Mouse (Mus musculus) retina, postnatal 7 days (tissue): ENCODE measurements at regions not wholly inside any gene's neighbourhood (a gene's known extent, or its start where the extent isn't known, plus 50 kb on each side); places are given as distances from the start of the nearest gene placed in this dataset.

Experiments used
- DNase-seq: peaks from one replicate; pipeline ENCODE4 v3.0.0-alpha.2; 2012; ENCODE audit warnings: low read depth, low spot score

DNA sequence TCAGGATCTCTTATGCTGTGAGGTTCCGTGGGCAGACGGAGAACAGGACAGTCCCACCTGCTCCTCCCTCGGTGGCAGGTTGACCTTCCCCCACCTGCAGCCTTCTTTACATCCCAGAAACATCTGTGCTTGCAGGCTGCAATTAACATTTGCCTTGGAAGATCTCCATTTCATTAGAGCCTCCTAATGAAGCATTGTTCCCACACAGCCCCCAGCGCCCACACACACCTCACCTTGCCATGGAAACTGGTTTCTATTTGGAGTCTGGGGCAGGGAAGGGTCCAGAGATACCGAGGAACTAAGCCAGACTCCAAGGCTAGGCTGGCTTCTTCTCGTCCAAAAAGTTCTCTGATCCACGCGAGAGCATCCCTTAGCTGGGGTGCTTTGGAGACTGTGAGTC, 56.6 kb upstream of the Rpl38 start:
- no peak for DNase-seq

GRCm38 (mm10) chr11:114608009-114608408, 60.3 kb upstream of the Rpl38 start:
- no peak for DNase-seq

DNA sequence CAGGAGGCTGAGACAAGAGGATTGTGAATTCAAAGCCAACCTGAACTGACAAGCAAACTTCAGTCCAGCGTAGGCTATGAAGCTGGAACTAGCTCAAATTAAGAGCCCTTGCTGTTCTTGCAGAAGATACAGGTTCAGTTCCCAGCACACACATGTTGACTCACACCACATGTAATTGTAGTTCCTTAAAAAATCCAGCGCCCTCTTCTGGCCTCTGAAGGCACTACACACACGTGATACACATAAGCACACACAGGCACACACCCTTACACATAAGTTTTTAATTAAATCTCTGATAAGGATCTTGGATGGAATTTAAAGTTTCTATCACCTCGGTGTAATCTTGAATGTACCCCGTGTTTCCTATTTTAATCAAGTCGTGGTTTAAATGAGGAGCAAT, 65.2 kb upstream of the Rpl38 start:
- DNase-seq: no peak

GRCm38 (mm10) chr11:114597225-114597624, 71.1 kb upstream of the Rpl38 start:
- DNase-seq: no peak

DNA sequence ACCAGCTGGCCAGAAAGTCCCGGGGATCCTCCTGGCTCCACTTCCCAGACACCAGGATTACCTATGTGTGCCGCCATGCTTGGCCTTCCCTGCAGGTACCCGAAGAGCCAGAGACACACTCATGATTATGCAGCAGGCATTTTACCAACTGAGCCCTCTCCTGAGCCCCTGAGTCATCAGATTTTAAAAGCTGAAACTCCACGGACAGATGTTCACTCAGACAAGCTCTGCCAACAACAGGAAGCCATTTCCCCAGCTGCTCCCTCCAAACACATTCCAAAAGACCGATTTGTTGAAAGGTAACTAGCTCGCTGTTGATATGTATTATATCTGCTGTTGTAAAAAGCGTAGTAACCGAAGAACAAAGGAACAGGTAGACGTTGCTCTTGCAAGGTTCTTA, 75.4 kb upstream of the Rpl38 start:
- DNase-seq: no peak

- DNase-seq: no peak
Measured at GRCm38 (mm10) chr11:114588554-114588953, 79.8 kb upstream of the Rpl38 start.

DNA sequence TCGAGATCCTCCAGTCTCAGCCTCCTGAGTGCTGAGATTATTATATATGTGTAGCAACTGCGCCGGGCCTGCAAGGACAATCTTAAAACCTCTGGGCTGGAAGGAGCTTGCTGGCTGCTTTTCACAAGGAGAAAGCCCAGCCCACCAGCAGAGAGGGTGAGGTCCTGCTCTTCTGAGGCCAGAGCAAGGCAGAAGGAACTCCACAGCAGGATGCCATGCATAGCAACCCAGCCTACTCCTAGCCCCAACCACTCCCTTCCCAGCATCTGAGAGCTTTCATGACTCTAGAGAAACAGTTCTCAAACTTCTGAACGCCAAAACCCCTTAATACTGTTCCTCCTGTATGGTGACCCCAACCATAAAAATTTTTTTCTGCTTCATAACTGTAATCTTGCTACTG, 80.3 kb upstream of the Rpl38 start:
- no peak for DNase-seq

DNA sequence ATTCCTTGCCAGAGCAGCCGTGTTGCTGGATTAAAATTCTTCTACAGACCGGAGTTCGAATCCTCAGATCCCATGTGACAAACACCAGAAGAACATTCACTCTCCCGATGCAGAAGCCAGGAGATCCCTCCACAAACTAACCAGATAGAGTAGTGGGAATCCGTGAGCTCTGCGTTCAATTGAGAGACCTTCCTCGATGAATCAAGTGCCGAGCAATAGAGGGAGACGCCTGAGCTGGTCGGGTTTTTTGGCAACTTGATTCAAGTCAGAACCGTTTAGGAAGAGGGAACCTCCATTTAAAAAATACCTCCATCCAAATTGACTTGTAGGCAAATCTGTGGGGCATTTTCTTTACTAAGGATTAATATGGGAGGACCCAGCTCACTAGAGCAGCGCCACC, 81.9 kb upstream of the Rpl38 start:
- no peak for DNase-seq

DNA sequence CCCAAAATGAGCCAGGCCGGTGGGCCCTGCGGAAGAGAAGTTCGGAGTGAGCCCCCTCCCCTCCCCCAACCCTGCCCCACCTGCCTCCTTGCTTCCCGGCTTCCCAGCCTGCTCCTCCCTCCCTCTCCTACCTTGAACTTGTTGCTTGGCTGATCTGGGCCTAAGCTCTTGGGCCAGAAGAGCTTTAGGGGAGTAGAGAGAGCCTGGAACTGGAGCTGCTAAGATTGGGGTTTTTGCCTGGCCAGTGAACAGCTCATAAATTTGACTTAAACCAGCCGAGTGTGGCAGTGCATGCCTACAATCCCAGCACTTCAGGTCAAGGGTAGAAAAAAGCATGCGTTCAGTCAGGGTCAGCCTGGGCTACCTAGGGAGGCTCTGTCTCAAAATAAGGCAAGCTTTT, 83.5 kb upstream of the Rpl38 start:
- DNase-seq: no peak

DNA sequence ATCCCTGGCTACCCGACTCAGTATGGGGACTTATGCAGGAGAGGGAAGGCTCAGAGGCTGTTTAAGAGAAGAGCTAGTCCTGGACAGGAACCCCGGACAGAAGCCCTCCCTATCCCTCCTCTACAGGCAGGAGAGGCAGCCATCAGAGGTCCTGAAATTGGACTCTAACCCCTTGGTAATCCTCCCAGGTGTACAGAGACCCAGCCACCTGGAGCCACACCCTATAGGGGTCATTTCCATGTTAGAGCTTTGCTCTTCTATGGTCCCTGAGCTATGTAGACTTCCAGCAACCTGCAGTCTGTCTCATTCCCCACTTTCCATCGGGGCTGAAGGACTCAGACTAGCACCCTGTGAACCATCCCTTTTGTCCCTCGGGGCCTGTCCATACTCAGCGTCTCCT, 84.2 kb upstream of the Rpl38 start:
- no peak for DNase-seq

GRCm38 (mm10) chr11:114579986-114580385, 88.3 kb upstream of the Rpl38 start:
- DNase-seq: no peak

DNA sequence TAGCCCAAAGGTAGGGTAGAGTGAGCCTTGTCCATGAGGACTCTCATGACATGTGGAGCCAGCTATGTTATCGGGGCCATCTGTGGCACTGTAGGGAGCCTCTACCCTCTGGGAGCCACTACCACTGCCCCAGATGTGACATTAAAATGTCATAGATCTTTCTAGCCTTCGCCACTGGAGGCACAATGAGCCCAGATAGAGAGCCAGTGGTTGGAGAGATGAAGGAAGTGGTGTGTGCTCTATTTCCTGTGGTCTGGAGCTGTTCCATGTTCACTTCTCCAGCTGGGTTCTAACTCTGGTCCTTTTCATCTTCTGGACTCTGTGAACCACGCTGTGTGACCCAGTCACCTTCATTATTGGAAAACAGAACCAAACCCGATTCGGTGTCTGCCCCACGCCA, 89.8 kb upstream of the Rpl38 start:
- no peak for DNase-seq

DNA sequence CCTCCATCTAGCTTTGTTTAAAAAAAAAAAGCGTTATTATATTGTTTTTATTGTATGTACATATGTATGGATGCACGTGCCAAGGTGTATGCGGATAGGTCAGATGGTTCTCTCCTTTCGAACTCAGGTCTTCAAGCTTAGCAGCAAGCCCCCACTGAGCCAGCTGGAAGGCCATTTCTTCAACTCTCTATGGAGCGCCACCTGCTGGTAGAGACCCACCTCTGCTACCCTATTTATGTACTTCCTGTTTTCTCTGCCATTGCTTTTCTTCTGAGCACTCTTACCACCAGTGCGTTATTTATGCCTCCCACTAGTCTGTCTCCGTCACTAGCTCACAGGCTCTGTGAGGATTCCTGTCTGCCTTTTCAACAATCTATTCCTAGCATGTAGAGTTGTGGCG, 91.5 kb upstream of the Rpl38 start:
- no peak for DNase-seq

DNA sequence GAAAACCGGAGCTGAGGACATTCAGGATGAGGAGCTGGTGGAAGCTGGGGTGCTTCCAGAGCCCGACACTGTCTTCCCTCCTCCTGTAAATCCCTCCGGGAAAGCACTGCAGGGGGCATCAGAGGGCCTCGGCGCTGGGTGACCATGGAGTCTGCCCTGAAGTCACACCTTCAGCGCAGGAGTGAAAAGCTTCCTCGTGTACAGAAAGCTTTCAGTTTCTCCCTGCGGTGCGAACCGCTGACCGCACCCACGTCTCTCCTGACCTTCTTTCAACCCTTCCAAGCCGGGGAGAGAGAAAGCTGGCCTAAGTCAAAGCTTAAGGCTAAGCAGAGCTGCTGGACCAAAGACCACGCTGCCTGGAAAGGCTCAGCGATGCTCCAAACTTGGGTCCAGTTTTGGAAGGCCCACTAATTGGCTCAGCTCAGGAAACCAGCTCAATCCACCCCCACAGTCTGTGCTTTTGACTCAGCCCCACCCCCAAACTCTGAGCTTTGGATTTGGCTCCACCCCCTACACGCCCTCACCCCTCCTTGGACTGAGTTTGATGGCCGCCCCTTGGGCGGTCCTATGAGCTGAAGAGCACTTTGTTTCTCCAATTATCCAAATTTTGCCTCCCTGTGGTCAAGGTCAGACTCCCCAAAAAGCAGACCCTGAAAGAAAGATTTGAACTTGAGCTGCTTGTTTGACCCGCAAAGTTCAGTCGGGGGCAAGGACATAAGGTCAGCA, 97.0 kb upstream of the Rpl38 start:
- DNase-seq: no peak

DNA sequence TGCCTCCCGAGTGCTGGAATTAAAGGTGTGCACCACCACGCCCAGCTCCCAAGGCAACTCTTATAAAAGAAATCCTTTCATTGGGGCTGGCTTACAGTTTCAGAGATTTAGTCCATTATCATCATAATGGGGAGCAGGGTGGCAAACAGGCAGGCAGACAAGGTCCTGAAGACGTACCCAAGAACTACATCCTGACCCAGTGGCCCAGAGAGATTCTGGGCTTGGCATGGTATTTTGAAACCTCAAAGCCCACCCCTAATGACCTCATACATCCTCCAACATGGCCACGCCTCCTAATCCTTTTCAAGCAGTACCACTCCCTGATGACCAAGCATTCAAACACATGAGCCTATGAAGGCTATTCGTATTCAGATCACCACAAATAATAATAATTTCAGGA, 98.2 kb upstream of the Rpl38 start:
- DNase-seq: no peak

DNA sequence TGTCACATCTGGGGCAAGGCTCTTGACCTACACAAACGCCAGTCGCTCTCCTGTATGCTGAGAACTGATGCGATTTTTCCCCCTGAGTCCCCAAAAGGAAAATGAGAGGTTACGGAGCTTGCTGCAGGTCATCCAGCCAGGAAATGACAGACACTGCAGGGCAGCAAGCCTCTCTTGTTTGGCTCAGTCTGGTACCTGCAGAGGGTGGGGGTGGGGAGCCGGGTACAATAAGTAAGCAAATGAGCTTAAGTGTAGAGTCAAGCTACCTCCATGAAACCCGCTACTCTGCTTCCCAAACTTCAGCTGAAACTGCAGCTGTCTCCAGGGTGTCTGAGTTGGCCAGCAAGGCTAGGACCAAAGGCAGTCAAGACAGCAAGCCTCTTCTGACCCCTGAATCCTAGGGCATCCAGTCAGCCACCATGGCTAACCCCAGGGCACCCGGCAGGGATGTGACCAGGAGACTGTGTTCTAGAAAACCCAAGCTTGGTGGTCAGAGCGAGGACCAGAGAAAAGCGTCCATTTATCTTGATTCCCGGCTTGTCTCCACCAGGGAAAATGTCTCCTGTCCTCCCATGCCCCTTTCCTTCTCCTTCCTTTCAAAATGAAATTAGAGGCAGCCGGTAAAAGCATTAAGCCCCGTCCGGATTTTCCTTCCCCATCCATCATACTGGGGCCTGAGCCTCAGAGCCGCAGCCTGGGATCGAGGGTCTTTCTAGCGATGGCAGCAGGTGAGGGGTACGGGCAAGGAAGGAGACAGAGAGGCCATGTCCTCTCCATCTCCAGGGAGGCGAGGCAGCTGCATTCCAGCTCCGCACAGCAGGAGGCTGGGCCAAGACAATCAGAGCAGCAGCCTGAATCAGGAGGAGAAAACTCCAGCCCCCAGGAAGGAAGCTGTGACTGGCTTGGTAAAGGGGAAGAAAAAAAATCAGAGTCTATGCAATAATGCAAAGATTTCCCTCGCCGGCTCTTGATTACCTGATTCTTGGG, 100.2 kb upstream of the Rpl38 start:
- no peak for DNase-seq

DNA sequence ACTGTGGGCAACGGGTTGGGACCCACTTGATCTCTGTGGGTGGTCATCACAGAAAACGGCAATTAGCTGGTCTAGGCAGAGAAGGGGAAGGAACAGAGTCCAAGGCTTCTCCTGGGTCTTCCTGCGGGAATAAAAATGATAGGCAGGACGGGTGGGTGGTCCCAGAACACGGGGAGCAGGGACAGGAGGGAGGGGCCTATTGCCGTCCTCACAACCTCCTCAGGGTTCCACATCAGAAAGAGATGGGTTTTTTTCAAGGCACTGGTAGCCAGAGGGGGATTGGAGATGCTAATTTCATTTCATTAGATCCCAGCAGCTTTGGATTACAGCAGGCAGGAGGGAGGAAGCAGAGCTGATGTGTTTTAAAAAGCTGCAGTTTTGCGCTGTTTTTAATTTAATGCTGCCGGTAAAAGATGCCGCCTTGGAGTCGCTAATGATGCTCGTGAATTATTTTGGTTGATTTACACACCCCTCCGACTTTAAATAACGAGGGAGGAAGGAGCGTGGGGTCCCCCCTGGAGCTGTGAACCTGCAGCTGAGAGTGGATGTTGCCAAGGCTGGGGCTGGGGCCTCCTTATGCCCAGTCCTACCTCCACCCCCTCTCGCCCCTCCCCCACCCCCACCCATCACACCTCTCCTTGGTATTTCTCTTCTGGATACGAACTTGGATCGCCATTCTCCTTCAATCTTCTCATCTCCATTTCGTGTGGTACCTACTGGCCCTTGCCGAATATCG, 101.1 kb upstream of the Rpl38 start:
- DNase-seq: no peak

DNA sequence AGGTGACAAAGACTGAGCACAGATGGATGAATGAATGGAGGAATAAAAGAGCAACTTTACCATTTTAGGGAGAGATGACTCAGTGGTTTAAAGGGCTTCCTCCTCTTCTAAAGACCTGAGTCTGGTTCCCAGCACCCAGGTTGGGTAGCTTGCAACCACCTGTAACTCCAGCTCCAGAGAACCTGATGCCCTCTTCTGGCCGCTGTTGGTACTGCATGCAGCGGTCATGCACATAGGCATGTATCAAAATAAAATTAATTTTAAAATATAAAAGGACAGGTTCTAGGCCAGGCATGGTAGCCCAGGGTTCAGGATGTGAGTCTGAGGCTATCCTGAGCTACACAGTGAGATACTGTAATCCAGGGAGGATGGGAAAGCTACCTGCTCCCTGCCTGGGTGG, 103.4 kb upstream of the Rpl38 start:
- no peak for DNase-seq

GRCm38 (mm10) chr11:114563172-114563571, 105.2 kb upstream of the Rpl38 start:
- no peak for DNase-seq

GRCm38 (mm10) chr11:114554576-114554975, 113.7 kb upstream of the Rpl38 start:
- no peak for DNase-seq

- DNase-seq: no peak
Measured at GRCm38 (mm10) chr11:114553992-114554391, 114.3 kb upstream of the Rpl38 start.

DNA sequence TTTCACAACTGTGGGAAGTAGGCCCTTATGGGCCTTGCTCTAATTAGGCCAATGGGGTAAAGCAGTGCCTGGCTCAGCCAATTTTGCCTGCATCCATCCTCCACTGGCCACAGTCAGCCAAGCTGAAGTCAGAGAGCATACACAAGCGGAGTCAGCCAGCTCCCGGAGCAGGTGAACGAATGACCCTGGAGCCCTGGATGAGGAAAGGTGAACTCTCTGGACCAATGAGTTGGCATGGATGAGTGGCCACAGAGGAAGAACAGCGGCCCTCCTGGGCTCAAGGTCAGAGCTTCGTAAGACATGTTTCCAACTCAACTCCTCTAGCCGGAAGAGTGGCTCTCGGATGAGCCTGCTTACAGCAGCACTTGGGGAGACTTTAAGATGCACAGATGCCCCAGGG, 116.1 kb upstream of the Rpl38 start:
- DNase-seq: no peak
